Mouse (Mus musculus) MEL (cell line): ENCODE measurements around the gene Pakap.

Source experiments
- CHD1 ChIP-seq: IDR thresholded peaks from 2 replicates; pipeline ENCODE4 v1.6.1; 2012; ENCODE audit warnings: low read depth, mild to moderate bottlenecking, inconsistent platforms, low read length, improper control_type of control experiment
- CHD2 ChIP-seq: IDR thresholded peaks from 2 replicates; pipeline ENCODE4 v1.6.1; 2011; ENCODE audit warnings: low read length, improper control_type of control experiment
- CTCF ChIP-seq, 3 experiments: IDR thresholded peaks in 2 of 3; conservative IDR thresholded peaks in 1 of 3; 2 replicates each; pipeline ENCODE4 v1.5.1; 2011 to 2012; ENCODE audit warnings: low read length in 3 of 3, low read depth in 2 of 3, mild to moderate bottlenecking in 2 of 3, improper control_type of control experiment in 1 of 3, inconsistent platforms in 1 of 3, mixed read lengths in 1 of 3, moderate library complexity in 1 of 3; ENCODE audit not compliant: control insufficient read depth in 1 of 3, insufficient read depth in 1 of 3, poor library complexity in 1 of 3, severe bottlenecking in 1 of 3
- ELF1 ChIP-seq: IDR thresholded peaks from 2 replicates; pipeline ENCODE4 v1.6.1; 2014; ENCODE audit warnings: low read depth, mild to moderate bottlenecking, inconsistent platforms, low read length, improper control_type of control experiment, moderate library complexity
- GATA1 ChIP-seq: IDR thresholded peaks from 2 replicates; pipeline ENCODE4 v1.6.1; 2011; ENCODE audit warnings: low read depth, low read length, improper control_type of control experiment
- MXI1 ChIP-seq: IDR thresholded peaks from 2 replicates; pipeline ENCODE4 v1.6.1; 2011; ENCODE audit warnings: mild to moderate bottlenecking, low read depth, low read length, improper control_type of control experiment
- MYC ChIP-seq: IDR thresholded peaks from 2 replicates; pipeline ENCODE4 v1.6.1; 2011; ENCODE audit warnings: low read depth, mild to moderate bottlenecking, low read length, improper control_type of control experiment, moderate library complexity
- POLR2A ChIP-seq, 2 experiments: IDR thresholded peaks; 2 replicates each; pipeline ENCODE4 v1.6.1; 2011 to 2012; ENCODE audit warnings: low read length in 2 of 2, mild to moderate bottlenecking in 2 of 2, control low read depth in 1 of 2, improper control_type of control experiment in 1 of 2, low read depth in 1 of 2, moderate library complexity in 1 of 2; ENCODE audit not compliant: control insufficient read depth in 1 of 2, insufficient read depth in 1 of 2, poor library complexity in 1 of 2
- TAL1 ChIP-seq: IDR thresholded peaks from 2 replicates; pipeline ENCODE4 v1.6.1; 2012; ENCODE audit warnings: mild to moderate bottlenecking, inconsistent platforms, low read length, moderate library complexity, mixed read lengths
- ZMIZ1 ChIP-seq: IDR thresholded peaks from 2 replicates; pipeline ENCODE4 v1.6.1; 2012; ENCODE audit warnings: low read depth, mild to moderate bottlenecking, inconsistent platforms, low read length, improper control_type of control experiment, moderate library complexity

DNA sequence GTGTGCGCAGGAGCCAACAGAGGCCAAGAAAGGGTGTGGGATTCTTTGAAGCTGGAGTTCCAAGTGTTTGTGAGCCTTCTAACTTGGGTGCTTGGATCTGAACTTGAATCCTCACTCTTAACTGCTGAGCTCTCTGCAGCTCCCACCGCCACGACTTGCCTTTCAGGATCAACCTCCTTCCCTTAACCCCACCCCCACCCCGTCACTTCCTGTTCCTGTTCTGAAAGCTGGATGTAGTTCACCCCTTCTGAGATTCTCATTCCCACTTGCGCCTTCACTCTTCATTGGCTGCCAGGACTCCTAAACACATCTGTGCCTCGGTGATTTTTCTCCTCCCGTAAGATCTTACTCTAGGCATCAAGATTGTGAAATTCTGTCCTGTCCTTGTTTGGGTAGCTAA, 106.4 kb downstream of the Pakap start:
- TF ChIP-seq GATA1 = no peak
- TF ChIP-seq CTCF (IDR thresholded peaks at IDR 0.05 in 2 of 3, conservative IDR thresholded peaks at IDR 0.05 in 1 of 3; ENCODE audit: control insufficient read depth in 1 of 3, insufficient read depth in 1 of 3, low read depth in 2 of 3, low read length in 3 of 3, poor library complexity in 1 of 3, severe bottlenecking in 1 of 3) = no peak
- no peak for TF ChIP-seq MYC
- no peak for TF ChIP-seq ELF1
- TF ChIP-seq POLR2A (IDR thresholded peaks at IDR 0.05; ENCODE audit: control insufficient read depth in 1 of 2, insufficient read depth in 1 of 2, low read depth in 1 of 2, low read length in 2 of 2, poor library complexity in 1 of 2) = no peak
- TF ChIP-seq CHD1 = no peak
- TF ChIP-seq MXI1 = no peak
- TF ChIP-seq CHD2 = no peak
- TF ChIP-seq TAL1 = no peak
- no peak for TF ChIP-seq ZMIZ1
